Mouse (Mus musculus): ENCODE measurements at regions not wholly inside any gene's neighbourhood (a gene's known extent, or its start where the extent isn't known, plus 50 kb on each side); places are given as distances from the start of the nearest gene placed in this dataset.

GRCm38 (mm10) chr1:107900913-107901312 lies 311.1 kb downstream of the Serpinb8 start:
- no peak for ATAC-seq (ENCODE audit: poor library complexity, severe bottlenecking)

DNA sequence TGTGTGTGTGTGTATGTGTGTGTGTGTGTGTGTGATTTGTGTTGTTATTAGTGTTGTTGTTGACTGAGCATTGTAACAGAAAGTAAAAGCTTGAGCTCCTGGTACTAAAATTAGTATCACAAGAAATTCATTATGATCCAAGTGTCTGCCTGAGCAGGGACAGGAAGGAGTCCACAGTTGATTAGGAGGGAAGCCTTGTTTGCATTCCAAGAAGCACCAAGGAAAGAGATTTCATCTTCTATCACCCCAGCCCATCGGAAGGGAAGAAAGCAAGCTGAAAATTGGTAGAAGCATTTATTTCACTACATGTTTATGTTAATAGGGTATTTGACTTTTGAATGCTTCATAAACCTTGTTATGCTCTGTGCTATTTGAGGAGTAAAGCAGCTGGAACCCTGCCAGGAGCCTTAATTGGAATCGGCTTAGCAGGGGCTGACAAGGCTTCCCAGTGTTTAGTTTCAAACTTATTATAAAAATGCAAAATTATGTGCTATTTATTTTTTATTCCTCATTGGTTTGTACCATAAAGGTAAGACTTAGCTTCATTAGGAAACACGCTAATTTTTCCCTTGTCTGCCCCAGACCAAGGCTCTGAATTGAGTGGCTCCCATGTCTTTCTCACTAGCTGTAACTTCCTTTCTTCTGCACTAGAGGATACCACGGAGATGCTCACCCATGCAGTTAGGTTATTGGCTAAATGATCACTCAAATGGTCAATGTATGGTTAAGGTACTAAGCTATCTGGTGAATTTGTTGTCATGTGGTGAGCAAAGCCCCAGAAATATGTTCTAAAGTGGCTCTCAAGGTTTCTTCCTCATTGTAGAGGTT lies 318.6 kb downstream of the Serpinb8 start:
- ATAC-seq (ENCODE audit: poor library complexity, severe bottlenecking) = no peak

GRCm38 (mm10) chr1:107914671-107915590 lies 325.1 kb downstream of the Serpinb8 start:
- ATAC-seq (ENCODE audit: poor library complexity, severe bottlenecking) = no peak

- no peak for ATAC-seq (ENCODE audit: poor library complexity, severe bottlenecking)
Measured at GRCm38 (mm10) chr1:107917037-107917436, 327.2 kb downstream of the Serpinb8 start.

- ATAC-seq (ENCODE audit: poor library complexity, severe bottlenecking) = no peak
Measured at GRCm38 (mm10) chr1:107941601-107942270, 351.9 kb downstream of the Serpinb8 start.

- ATAC-seq (ENCODE audit: poor library complexity, severe bottlenecking) = no peak
Measured at GRCm38 (mm10) chr1:107946204-107946939, 356.6 kb downstream of the Serpinb8 start.

- no peak for ATAC-seq (ENCODE audit: poor library complexity, severe bottlenecking)
Measured at GRCm38 (mm10) chr1:107950396-107950795, 360.6 kb downstream of the Serpinb8 start.

DNA sequence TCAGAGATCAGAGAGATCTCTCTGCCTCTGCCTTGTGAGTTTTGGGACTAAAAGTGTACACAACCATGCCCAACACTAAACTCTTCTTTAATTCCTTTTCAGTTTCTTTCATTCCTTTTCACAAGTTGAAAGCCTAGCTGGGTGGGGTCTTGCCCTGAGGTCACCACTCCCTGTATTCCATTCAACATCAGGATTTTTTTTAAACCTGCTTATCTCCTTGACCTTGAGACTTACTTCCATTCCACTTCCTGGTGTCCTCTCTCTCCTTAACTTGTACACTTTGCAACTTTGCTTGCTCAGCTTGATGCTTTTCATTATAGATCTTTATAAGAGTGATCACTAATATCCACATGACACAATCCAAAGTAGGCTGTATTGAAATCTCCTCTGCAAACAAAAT lies 371.2 kb downstream of the Serpinb8 start:
- ATAC-seq (ENCODE audit: poor library complexity, severe bottlenecking) = no peak

- no peak for ATAC-seq (ENCODE audit: poor library complexity, severe bottlenecking)
Measured at GRCm38 (mm10) chr1:107975626-107976335, 386.0 kb downstream of the Serpinb8 start.

GRCm38 (mm10) chr1:107977686-107978085 lies 387.9 kb downstream of the Serpinb8 start:
- ATAC-seq (ENCODE audit: poor library complexity, severe bottlenecking) = no peak

GRCm38 (mm10) chr1:107978411-107978810 lies 388.6 kb downstream of the Serpinb8 start:
- ATAC-seq (ENCODE audit: poor library complexity, severe bottlenecking) = no peak

GRCm38 (mm10) chr1:107985646-107986045 lies 395.8 kb downstream of the Serpinb8 start:
- no peak for ATAC-seq (ENCODE audit: poor library complexity, severe bottlenecking)

- no peak for ATAC-seq (ENCODE audit: poor library complexity, severe bottlenecking)
Measured at GRCm38 (mm10) chr1:107988076-107988475, 398.3 kb downstream of the Serpinb8 start.

- no peak for ATAC-seq (ENCODE audit: poor library complexity, severe bottlenecking)
Measured at GRCm38 (mm10) chr1:107993013-107993412, 403.2 kb downstream of the Serpinb8 start.

GRCm38 (mm10) chr1:108023721-108024353 lies 434.0 kb downstream of the Serpinb8 start:
- ATAC-seq (ENCODE audit: poor library complexity, severe bottlenecking) = no peak

- ATAC-seq (ENCODE audit: poor library complexity, severe bottlenecking) = no peak
Measured at GRCm38 (mm10) chr1:108024705-108025104, 434.9 kb downstream of the Serpinb8 start.

DNA sequence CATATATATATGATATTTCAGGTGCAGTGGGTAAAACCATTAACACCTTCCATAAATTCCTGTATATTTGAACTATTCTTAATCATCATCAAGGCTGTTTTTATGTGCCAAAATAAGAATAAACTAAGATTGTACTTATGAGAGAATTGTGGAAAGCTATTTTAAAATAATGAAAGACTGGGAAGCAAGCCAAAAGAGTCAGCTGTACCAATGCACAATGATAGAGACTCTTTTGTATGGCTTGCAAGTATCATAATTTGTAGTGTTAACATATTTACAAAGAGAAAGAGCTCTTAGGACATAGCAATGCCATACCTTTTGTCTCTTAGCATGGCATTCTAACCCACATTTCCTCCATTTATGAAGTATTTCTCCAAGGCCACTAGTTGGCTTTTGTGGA lies 436.7 kb downstream of the Serpinb8 start:
- ATAC-seq (ENCODE audit: poor library complexity, severe bottlenecking) = no peak

GRCm38 (mm10) chr1:108046194-108046593 lies 456.4 kb downstream of the Serpinb8 start:
- ATAC-seq (ENCODE audit: poor library complexity, severe bottlenecking) = no peak

All from megakaryocyte, adult 5-6 weeks (primary cell).